Mouse (Mus musculus): ENCODE data around the gene Rufy1.
"Not testable (repeated sequence)": the region's sequence is repeated elsewhere in the genome, so short reads cannot be mapped to it uniquely, and the experiment has no call there.

The Rufy1 gene

DNA sequence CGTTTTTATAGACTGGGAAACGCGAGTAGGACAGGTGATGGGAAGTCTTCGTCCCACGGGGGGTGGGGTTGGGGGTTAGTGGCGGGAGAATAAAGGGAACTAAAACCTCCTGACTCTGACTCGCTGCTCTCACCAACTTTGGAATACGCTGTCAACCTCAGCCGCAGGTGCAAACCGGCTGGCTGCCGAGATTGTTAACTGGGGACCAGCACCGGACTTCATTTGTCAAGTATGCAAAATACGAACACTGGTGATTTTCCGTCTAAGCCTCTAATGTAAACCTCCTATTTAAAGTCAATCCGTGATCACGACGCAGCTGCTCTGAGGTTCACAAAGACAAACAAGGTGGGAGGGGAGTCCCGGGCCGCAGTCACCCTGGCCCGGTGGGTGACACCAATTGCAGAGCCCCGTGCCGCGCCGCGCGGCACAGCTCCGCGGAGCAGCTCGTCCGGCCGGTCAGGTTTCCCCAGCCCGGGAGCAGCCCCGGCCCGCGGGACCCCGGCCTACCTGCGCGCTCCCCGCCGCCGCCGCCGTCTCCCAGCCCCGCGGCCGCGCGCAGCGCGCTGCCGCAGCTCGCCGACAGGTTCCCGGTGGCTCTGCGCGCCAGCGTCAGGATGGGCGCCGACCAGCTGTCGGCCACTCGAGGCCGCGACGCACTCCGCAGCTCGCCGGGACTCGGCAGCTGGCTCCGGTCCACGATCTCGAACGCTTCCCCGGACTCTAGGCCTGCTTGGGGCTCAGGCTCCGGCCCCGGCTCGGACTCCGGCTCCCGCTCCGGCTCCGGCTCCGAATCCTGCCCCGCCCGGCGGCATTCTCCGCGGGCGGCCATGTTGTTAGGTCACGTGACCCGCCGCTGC is at the start of gene Rufy1:
Gene Rufy1 (minus strand): TSS at position 849 of the 857 bp plus-strand sequence.
- in situ Hi-C loops (cut with MboI; ENCODE audit: low sequenced_read_pairs): no loop called here

DNA sequence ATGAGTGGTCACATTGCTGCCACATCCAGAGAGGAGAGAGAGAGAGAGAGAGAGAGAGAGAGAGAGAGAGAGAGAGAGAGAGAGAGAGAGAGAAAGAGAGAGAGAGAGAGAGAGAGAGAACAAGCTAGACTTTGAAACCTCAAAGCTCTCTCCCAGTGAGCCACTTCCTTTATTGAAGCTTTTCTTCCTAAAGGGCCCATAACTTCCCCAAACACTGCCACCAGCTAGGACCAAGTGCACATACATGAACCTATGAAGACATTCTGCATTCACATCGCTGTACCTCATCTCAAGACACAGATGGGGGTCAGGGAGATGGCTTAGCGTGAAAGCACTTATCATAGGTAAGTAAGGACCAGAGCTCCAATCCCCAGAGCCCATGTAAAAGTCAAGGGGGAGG is 47.1 kb upstream of the Rufy1 start:
- in situ Hi-C loops (cut with MboI; ENCODE audit: low sequenced_read_pairs): no loop called here

DNA sequence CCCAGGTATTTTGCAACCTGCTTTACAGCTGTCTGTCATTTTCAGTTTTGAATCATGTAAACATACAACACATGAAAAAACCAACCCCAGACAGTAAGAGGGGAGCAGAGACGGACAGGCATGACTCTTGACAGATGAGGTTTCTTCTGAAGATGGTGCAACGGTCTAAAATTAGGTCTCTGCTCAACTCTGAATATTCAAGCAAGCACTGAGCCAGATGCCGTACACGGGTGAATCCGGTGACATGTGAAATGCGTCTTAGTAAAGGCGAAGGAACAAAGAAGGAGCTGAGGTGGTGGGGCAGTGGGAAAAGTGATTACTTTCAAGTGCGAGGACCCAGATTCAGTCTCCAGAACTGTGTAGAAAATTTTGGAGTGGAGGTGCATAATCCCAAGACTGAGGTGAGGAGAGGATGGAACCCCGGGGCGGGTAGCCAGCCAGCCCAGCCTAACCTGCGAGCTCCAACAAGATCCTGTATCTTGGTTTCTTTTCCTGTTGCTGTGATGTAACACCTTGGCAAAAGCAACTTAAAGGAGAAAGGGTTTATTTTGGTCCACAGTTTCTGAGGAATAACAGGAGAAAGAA is 46.7 kb upstream of the Rufy1 start:
- in situ Hi-C loops (cut with MboI; ENCODE audit: low sequenced_read_pairs): no loop called here

DNA sequence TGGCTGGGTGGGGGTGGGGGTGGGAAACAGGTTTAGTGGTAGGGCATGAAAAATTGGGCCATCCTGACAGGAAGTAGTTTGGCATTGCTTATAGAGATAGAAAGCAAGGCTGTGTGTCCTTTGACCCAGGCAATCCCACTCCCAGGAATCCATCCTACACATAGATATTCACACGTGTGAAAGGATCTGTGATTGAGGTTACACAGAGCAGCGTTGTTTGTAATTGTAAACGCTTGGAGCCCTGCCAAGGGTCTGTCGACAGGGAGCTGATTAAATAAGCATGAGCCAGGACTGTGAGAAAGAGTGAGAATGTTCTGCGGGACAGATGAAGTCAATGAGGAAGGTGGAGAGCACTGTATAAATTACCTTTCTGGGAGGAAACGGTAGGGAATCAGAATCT is 46.0 kb upstream of the Rufy1 start:
- in situ Hi-C loops (cut with MboI; ENCODE audit: low sequenced_read_pairs): no loop called here

DNA sequence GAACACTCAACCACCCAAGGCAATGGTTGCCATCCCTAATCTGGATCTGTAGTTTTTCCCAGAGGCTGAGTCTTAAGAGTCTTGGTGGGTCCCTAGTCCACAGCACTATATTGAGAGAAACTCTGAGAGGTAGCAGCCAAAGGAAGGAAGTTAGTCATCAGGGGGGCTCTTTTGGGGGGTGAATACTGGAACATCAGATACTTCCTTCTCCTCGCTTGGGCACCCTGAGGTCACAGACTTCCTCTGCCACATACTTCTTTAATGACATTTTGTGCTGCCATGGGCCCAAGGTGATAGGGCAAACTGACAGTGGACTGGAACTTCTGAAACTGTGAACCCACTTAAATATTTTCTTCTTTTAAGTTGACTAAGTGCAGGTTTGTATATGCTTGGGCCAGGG is 43.0 kb upstream of the Rufy1 start:
- in situ Hi-C loops (cut with MboI; ENCODE audit: low sequenced_read_pairs): no loop called here

DNA sequence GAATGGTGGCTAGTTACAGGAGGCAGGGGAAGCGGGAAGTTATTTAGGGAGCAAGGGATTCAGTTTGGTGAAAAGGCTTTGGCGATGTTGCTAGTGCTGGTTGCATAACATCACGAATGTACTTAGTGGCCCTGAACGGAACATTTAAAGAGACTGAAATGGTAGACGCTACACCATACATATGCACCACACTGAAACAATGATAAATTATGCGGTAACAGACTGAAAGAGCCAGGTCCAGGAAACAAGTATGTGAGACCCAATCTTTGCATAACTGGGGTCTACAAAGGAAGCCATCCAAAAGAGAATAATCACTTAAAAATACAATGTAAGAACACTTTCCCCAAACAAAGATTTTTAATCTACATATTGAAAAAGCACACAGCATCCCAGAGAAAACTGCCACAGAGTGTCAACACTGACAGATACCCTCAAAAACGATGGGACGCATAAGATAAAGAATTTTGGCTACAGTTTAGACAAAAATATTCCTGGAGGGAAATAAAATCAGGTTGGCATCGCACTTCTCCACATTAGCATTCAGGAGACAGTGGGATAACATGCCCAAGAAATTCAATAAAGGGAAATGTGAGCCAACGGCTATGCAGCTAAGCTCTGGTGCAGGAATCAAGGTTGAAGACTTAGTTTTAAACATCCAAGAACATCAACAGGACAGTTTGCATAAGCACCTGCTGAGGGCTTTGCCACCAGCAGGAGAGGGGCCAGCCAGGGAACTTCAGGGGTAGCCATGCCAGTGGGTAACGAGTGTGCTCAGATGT is 41.4 kb upstream of the Rufy1 start:
- in situ Hi-C loops (cut with MboI; ENCODE audit: low sequenced_read_pairs): no loop called here

DNA sequence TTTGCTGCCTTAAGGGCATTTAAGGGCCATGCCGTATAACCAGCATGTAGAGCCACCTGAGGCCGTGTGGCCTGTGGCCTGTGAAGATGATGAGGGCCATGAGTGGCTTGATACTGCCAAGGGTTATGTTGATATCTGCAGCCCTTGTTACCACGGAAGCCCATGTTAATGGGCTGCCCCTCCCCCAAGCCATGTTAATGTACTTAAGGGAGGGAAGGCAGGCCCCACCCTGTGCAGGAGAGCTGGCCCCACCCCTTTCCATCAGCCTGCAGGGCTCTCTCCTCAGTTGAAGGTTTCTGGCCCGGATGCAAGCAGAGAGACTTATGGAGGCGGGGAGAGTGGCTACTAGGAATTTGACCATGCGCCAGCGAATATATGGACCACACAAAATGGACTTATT is 30.6 kb upstream of the Rufy1 start:
- in situ Hi-C loops (cut with MboI; ENCODE audit: low sequenced_read_pairs): no loop called here

DNA sequence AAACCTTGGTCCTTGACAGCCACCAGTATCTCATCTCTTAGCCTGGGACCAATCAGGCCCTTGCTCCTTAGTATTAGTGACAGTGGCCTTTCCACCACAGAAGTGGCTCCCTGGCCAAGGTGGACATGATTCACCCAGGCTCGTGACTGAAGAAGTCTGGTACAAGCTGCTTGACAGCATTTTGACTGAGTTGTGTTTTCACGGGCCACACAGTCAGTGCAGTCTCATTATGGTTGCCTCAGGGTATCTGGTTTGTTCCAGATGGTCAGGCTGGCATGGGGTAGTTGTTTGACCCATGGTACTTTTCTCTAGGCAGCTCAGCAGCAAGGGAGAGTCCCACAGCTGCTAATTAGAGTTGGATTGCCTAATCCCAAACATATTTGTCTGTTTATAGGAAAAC is 28.3 kb upstream of the Rufy1 start:
- in situ Hi-C loops (cut with MboI; ENCODE audit: low sequenced_read_pairs): no loop called here

DNA sequence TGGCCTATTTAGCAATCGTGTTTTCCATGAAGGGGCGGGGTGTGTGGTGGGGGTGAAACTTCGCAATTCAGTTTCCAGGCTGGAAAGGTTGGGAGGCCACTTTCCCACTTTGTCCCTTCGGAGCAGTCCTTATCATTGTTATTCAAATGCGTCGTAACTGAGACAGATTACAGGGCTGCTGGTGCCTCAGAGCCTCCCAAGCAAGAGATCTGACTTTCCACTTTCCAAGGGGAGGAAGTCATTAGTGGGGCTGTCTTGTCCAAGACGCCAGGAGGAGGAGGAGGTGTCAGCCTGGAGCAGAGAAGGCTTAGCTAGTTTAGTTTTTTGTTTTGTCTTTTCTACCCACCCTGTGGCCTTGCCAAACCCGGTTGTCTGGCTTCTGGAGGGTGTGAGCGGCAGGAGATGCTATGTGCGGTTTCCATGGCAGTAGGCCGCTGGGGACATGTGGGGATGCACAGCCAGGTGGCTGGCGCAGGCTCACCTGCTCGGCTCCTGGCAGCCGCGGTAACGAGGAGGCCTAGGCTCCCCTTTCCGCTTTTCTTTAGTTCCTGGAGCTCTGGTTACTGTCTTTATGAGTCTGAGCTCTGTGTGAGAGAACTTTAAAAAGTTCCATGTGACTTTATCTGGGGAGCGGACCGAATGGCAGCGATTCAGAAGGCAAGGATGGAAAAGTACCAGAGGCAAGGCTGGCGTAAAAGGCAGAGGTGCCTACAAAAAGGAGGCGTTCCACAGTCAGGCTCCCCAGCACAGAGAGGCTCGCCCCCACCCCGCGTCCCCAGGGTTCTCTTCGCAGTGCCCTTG is 26.4 kb upstream of the Rufy1 start:
- in situ Hi-C loops (cut with MboI; ENCODE audit: low sequenced_read_pairs): no loop called here

DNA sequence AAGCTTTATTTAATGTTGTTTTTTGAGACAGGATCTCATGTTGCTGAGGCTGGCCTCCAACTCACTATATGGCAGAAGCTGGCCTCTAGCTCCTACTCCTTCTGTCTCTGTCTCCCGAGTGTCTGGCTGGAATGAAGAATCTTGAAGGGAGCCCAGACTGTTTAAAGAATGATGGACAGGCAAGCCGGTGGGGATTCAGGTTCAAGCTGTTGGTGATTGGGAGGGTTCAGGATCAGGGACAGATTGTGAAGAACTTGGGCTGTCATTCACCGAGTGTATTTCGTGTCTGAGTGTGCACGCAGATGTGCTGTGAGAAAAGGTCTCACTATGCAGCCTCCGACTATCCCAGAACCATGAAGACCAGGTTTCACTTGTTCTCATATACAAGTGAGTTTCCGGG is 25.5 kb upstream of the Rufy1 start:
- in situ Hi-C loops (cut with MboI; ENCODE audit: low sequenced_read_pairs): no loop called here

DNA sequence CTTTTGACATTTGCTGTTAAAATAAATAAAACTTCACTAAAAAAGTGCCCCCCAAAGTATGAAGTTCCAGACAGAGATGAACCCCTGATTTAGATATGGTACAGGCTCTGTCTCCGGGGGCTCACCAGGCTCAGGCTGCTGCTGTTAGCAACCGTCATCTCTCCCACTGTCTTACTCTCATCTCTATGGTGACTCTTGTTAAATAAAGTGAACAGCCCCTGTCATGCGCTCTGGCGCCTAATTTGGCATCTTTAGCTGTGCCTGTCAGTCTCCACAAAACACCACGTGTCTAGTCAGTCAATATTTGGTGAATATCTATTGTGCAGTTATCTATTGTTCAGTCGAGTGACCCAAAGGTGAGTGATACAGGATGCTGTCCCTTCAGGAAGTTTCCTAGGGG is 24.0 kb upstream of the Rufy1 start:
- in situ Hi-C loops (cut with MboI; ENCODE audit: low sequenced_read_pairs): no loop called here

DNA sequence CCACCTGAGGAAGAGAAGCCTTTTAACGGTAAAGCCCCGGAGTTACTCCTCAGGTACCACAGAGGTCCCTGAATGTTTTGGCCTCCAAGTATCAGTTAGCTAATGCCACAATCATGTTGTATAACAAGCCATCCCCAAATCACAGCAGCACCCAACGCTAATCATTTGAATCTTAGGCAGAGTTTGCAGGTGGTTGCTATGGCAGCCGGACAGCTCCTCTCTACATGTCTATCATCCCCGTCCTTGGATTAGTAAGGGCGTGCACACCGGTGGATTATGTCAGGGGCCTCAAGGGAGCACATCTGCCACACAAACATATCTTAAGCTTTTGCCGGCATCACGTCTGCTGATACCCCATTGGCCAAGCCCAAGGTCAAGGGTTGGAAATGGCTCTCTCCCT is 19.3 kb upstream of the Rufy1 start:
- in situ Hi-C loops (cut with MboI; ENCODE audit: low sequenced_read_pairs): no loop called here

DNA sequence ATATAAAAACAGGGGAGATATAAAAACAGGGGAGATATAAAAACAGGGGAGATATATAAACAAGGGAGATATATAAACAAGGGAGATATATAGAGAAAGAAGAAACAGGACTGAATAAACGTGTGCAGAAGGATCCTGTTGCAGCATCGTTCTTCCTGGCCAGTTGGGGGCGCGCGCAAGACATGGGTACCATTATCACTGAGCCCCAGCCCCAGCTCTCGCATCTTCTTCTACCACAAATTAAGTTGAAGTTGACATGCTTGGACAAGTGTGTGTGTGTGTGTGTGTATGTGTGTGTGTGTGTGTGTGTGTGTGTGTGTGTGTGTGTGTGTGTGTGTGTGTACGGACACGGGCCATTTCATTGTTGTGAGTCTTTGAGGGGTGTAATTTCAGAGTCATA is 17.2 kb upstream of the Rufy1 start:
- in situ Hi-C loops (cut with MboI; ENCODE audit: low sequenced_read_pairs): not testable (repeated sequence)

DNA sequence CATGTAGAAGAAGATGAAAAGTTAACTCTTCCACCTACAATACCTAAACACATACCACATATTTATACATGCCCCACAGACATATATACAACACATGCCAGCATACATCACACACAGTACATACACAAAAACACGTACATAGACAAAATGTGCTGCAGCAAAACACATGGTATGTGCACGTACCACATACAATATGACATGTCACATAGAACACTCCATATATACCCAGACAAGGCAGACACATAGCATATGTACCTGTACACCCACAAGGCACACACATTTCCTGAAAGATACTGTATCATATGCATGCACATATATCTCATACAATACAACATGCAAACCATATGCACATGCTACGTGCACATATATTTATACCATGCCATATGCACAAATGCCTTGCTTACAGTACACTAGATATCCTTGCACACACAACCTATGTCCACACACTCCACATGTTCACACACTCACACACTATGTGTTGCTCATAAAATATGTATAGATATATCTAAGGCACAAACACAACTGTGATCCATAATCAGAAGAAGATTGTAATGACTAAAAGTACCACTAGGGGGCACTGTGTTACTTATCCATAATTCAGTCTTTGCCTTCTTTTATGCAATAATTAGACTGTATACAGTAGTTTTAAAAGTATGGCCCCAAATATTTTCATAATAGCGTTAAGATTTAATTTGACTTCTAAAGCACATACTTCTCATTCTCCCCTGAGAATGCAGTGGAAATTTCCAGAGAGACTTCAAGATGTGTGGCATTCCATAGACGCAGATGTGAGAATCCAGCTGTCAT is 12.5 kb upstream of the Rufy1 start:
- in situ Hi-C loops (cut with MboI; ENCODE audit: low sequenced_read_pairs): no loop called here

DNA sequence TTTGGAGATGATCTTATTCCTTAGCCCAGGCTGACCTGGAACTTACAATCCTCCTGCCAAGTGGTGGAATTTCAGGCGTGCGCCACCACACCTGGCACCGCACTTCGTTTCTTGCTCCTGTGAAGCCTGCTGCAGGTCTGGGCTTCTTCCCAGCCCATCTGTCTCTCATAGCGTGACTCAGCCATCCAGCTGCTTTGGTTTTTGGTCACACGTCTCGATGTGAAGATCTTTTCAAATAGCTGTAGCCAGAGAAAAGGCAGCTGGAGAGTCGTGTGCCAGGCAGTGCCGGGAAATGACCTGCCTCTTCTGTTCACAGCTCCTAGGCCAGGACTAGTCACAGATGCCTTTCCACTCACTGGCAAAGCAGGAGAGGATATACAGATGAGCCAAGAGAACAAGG is 10.7 kb upstream of the Rufy1 start:
- in situ Hi-C loops (cut with MboI; ENCODE audit: low sequenced_read_pairs): no loop called here

DNA sequence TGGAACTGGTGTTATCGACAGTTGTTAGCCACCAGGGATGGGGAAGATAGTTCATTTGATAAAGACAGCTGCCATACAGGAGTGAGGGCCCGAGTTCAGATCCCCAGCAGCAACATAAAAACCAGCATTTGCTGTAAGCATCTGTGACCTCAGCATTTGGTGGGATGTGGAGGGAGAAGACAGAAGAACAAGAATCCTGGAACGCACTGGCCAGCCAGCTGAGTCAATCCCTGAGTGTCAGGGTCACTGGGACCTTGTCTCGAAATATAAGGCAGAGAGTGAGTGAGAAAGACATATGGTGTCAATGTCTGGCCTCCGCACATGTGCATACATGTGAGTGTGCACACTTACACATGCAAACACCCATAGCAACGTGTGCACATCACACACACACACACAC is 9.8 kb upstream of the Rufy1 start:
- in situ Hi-C loops (cut with MboI; ENCODE audit: low sequenced_read_pairs): no loop called here

DNA sequence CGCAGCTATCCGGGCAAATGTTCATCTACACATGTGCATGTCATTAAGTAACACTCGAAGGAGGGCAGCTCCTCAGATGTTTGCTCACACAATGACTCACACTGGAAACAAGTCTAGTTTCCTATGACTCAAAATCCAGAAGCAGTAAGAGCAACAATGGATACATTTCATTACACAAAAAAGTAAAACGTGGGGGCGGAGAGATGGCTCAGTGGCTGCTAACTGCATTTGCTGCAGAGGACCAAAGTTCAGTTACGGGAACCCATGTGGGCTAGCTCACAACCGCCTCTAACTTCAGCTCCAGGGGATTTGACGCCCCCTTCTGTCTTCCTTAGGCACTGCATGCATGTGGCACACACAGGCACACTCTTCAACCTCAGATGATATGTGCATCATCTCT is 8.9 kb upstream of the Rufy1 start:
- in situ Hi-C loops (cut with MboI; ENCODE audit: low sequenced_read_pairs): no loop called here

DNA sequence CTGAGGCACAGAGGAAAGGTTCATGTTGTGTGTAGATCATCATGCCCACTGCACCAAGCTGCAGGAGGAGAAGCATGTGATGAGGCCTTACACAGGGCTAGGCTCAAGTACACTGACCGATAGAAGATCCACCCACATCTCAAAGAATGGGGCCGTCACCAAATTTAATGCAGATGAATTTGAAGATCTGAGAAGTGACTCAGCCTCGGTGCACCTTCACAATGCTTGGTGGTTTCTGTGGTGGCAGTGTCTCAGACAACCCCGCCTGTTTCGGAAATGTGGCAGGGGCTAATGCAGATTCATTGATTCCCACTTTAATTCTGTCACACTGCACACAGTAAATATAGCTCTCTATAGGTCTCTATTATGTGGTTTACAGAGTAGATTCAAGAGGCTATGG is 2.0 kb upstream of the Rufy1 start:
- in situ Hi-C loops (cut with MboI; ENCODE audit: low sequenced_read_pairs): no loop called here

DNA sequence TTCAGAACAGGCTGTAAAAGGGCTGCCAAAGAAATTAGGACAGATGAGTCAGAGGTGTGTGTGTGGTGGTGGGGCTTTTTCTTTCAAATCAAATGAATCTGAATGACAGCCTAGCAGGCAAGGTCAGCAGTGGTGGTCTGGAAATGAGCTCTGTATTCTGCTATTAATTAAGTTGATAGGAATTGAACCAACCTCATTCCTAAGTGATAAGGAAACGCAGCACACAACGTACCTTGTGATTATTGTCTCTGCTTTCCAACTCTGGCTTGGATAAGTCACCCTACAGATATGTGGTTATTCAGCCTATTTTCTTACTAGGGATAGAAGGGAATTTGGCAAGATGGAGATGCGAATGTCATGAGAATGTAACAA is 1.1 kb upstream of the Rufy1 start:
- in situ Hi-C loops (cut with MboI; ENCODE audit: low sequenced_read_pairs): no loop called here
